Mouse (Mus musculus): ENCODE data around the gene Pcsk5. TPM values are rescaled to one million over a fixed set of nuclear protein-coding genes. Genes with fewer than 3 reads are reported as not detected.
"Not testable (repeated sequence)": the region's sequence is repeated elsewhere in the genome, so short reads cannot be mapped to it uniquely, and the experiment has no call there.

Gene Pcsk5
- total RNA-seq, 4 experiments from 2014 or later: 11.2 to 11.5 (median 11.4) TPM

GRCm38 (mm10) chr19:17482126-17482790, 355.2 kb downstream of the Pcsk5 start:
- DNase-seq (ENCODE audit: low spot score in 2 of 2): no peak

- DNase-seq (ENCODE audit: low spot score in 2 of 2): no peak
These were observed 358.0 kb downstream of the Pcsk5 start for GRCm38 (mm10) chr19:17479471-17479870.

GRCm38 (mm10) chr19:17476021-17476420, 361.4 kb downstream of the Pcsk5 start:
- DNase-seq (ENCODE audit: low spot score in 2 of 2): no peak

- DNase-seq (ENCODE audit: low spot score in 2 of 2): not testable (repeated sequence)
These were observed 364.3 kb downstream of the Pcsk5 start for GRCm38 (mm10) chr19:17473138-17473537.

- DNase-seq (ENCODE audit: low spot score in 2 of 2): no peak
These were observed 365.6 kb downstream of the Pcsk5 start for GRCm38 (mm10) chr19:17471861-17472260.

GRCm38 (mm10) chr19:17471196-17471595, 366.2 kb downstream of the Pcsk5 start:
- no peak for DNase-seq (ENCODE audit: low spot score in 2 of 2)

GRCm38 (mm10) chr19:17467556-17468211, 369.7 kb downstream of the Pcsk5 start:
- DNase-seq (ENCODE audit: low spot score in 2 of 2): no peak

GRCm38 (mm10) chr19:17452001-17452400, 385.4 kb downstream of the Pcsk5 start:
- DNase-seq (ENCODE audit: low spot score in 2 of 2): no peak

GRCm38 (mm10) chr19:17443581-17443980, 393.9 kb downstream of the Pcsk5 start:
- DNase-seq (ENCODE audit: low spot score in 2 of 2): no peak

- DNase-seq (ENCODE audit: low spot score in 2 of 2): no peak
These were observed 397.8 kb downstream of the Pcsk5 start for GRCm38 (mm10) chr19:17439476-17440189.

GRCm38 (mm10) chr19:17436651-17437050, 400.8 kb downstream of the Pcsk5 start:
- no peak for DNase-seq (ENCODE audit: low spot score in 2 of 2)

GRCm38 (mm10) chr19:17428561-17428914, 408.9 kb downstream of the Pcsk5 start:
- no peak for DNase-seq (ENCODE audit: low spot score in 2 of 2)

GRCm38 (mm10) chr19:17427824-17428560, 409.4 kb downstream of the Pcsk5 start:
- DNase-seq (ENCODE audit: low spot score in 2 of 2): no peak

GRCm38 (mm10) chr19:17423306-17423705, 414.1 kb downstream of the Pcsk5 start:
- DNase-seq (ENCODE audit: low spot score in 2 of 2): no peak

- no peak for DNase-seq (ENCODE audit: low spot score in 2 of 2)
These were observed 419.6 kb downstream of the Pcsk5 start for GRCm38 (mm10) chr19:17417855-17418254.

- DNase-seq (ENCODE audit: low spot score in 2 of 2): no peak
These were observed 424.4 kb downstream of the Pcsk5 start for GRCm38 (mm10) chr19:17412915-17413459.

- no peak for DNase-seq (ENCODE audit: low spot score in 2 of 2)
These were observed 426.9 kb downstream of the Pcsk5 start for GRCm38 (mm10) chr19:17410465-17411065.

GRCm38 (mm10) chr19:17409351-17409750, 428.1 kb downstream of the Pcsk5 start:
- DNase-seq (ENCODE audit: low spot score in 2 of 2): no peak

- DNase-seq (ENCODE audit: low spot score in 2 of 2): no peak
These were observed 428.8 kb downstream of the Pcsk5 start for GRCm38 (mm10) chr19:17408591-17408990.

- no peak for DNase-seq (ENCODE audit: low spot score in 2 of 2)
These were observed 430.6 kb downstream of the Pcsk5 start for GRCm38 (mm10) chr19:17406823-17407222.

GRCm38 (mm10) chr19:17403175-17403574, 434.3 kb downstream of the Pcsk5 start:
- DNase-seq (ENCODE audit: low spot score in 2 of 2): no peak
